Mouse (Mus musculus): ENCODE results near the gene A3galt2. TPM values are rescaled to one million over a fixed set of nuclear protein-coding genes. Genes with fewer than 3 reads are reported as not detected.
A peak's percentile ranks its signal among the peaks of the same experiment; 100 is the strongest.

Gene A3galt2
- total RNA-seq, 1 experiment from 2014 or later = not detected

- ATAC-seq (replicated peaks in 1 of 2; ENCODE audit: insufficient read depth in 1 of 2, low FRiP score in 2 of 2, low TSS enrichment in 1 of 2, low read depth in 1 of 2, poor library complexity in 2 of 2, severe bottlenecking in 2 of 2) = no peak
These were observed 31.7 kb upstream of the A3galt2 start for GRCm38 (mm10) chr4:128723431-128723830.

- no peak for ATAC-seq (replicated peaks in 1 of 2; ENCODE audit: insufficient read depth in 1 of 2, low FRiP score in 2 of 2, low TSS enrichment in 1 of 2, low read depth in 1 of 2, poor library complexity in 2 of 2, severe bottlenecking in 2 of 2)
These were observed 31.1 kb upstream of the A3galt2 start for GRCm38 (mm10) chr4:128724059-128724458.

GRCm38 (mm10) chr4:128727019-128727720 is 28.0 kb upstream of the A3galt2 start:
- ATAC-seq (replicated peaks in 1 of 2; ENCODE audit: insufficient read depth in 1 of 2, low FRiP score in 2 of 2, low TSS enrichment in 1 of 2, low read depth in 1 of 2, poor library complexity in 2 of 2, severe bottlenecking in 2 of 2) = peak; percentile 33 to 51

GRCm38 (mm10) chr4:128727721-128728430 is 27.3 kb upstream of the A3galt2 start:
- no peak; a peak in 1 of 4 replicates for ATAC-seq (replicated peaks in 1 of 2; ENCODE audit: insufficient read depth in 1 of 2, low FRiP score in 2 of 2, low TSS enrichment in 1 of 2, low read depth in 1 of 2, poor library complexity in 2 of 2, severe bottlenecking in 2 of 2)

- ATAC-seq (replicated peaks in 1 of 2; ENCODE audit: insufficient read depth in 1 of 2, low FRiP score in 2 of 2, low TSS enrichment in 1 of 2, low read depth in 1 of 2, poor library complexity in 2 of 2, severe bottlenecking in 2 of 2) = peak in 1 of 2 experiments; percentile 46; a peak in 1 of 4 replicates
These were observed 26.7 kb upstream of the A3galt2 start for GRCm38 (mm10) chr4:128728431-128728851.

- no peak for ATAC-seq (replicated peaks in 1 of 2; ENCODE audit: insufficient read depth in 1 of 2, low FRiP score in 2 of 2, low TSS enrichment in 1 of 2, low read depth in 1 of 2, poor library complexity in 2 of 2, severe bottlenecking in 2 of 2)
These were observed 26.0 kb upstream of the A3galt2 start for GRCm38 (mm10) chr4:128729033-128729708.

- no peak for ATAC-seq (replicated peaks in 1 of 2; ENCODE audit: insufficient read depth in 1 of 2, low FRiP score in 2 of 2, low TSS enrichment in 1 of 2, low read depth in 1 of 2, poor library complexity in 2 of 2, severe bottlenecking in 2 of 2)
These were observed 25.5 kb upstream of the A3galt2 start for GRCm38 (mm10) chr4:128729709-128730037.

GRCm38 (mm10) chr4:128730271-128730670 is 24.9 kb upstream of the A3galt2 start:
- no peak for ATAC-seq (replicated peaks in 1 of 2; ENCODE audit: insufficient read depth in 1 of 2, low FRiP score in 2 of 2, low TSS enrichment in 1 of 2, low read depth in 1 of 2, poor library complexity in 2 of 2, severe bottlenecking in 2 of 2)

GRCm38 (mm10) chr4:128732794-128733193 is 22.4 kb upstream of the A3galt2 start:
- no peak for ATAC-seq (replicated peaks in 1 of 2; ENCODE audit: insufficient read depth in 1 of 2, low FRiP score in 2 of 2, low TSS enrichment in 1 of 2, low read depth in 1 of 2, poor library complexity in 2 of 2, severe bottlenecking in 2 of 2)

GRCm38 (mm10) chr4:128733496-128733895 is 21.7 kb upstream of the A3galt2 start:
- peak; percentile 39 to 52 for ATAC-seq (replicated peaks in 1 of 2; ENCODE audit: insufficient read depth in 1 of 2, low FRiP score in 2 of 2, low TSS enrichment in 1 of 2, low read depth in 1 of 2, poor library complexity in 2 of 2, severe bottlenecking in 2 of 2)

- ATAC-seq (replicated peaks in 1 of 2; ENCODE audit: insufficient read depth in 1 of 2, low FRiP score in 2 of 2, low TSS enrichment in 1 of 2, low read depth in 1 of 2, poor library complexity in 2 of 2, severe bottlenecking in 2 of 2) = no peak
These were observed 20.9 kb upstream of the A3galt2 start for GRCm38 (mm10) chr4:128734217-128734616.

GRCm38 (mm10) chr4:128734721-128735671 is 20.2 kb upstream of the A3galt2 start:
- ATAC-seq (replicated peaks in 1 of 2; ENCODE audit: insufficient read depth in 1 of 2, low FRiP score in 2 of 2, low TSS enrichment in 1 of 2, low read depth in 1 of 2, poor library complexity in 2 of 2, severe bottlenecking in 2 of 2) = peak; percentile 59 to 60; a peak in 3 of 4 replicates

- no peak for ATAC-seq (replicated peaks in 1 of 2; ENCODE audit: insufficient read depth in 1 of 2, low FRiP score in 2 of 2, low TSS enrichment in 1 of 2, low read depth in 1 of 2, poor library complexity in 2 of 2, severe bottlenecking in 2 of 2)
These were observed 18.0 kb upstream of the A3galt2 start for GRCm38 (mm10) chr4:128737137-128737589.

GRCm38 (mm10) chr4:128737825-128738610 is 17.1 kb upstream of the A3galt2 start:
- ATAC-seq (replicated peaks in 1 of 2; ENCODE audit: insufficient read depth in 1 of 2, low FRiP score in 2 of 2, low TSS enrichment in 1 of 2, low read depth in 1 of 2, poor library complexity in 2 of 2, severe bottlenecking in 2 of 2) = no peak

GRCm38 (mm10) chr4:128740878-128741277 is 14.3 kb upstream of the A3galt2 start:
- ATAC-seq (replicated peaks in 1 of 2; ENCODE audit: insufficient read depth in 1 of 2, low FRiP score in 2 of 2, low TSS enrichment in 1 of 2, low read depth in 1 of 2, poor library complexity in 2 of 2, severe bottlenecking in 2 of 2) = no peak

- ATAC-seq (replicated peaks in 1 of 2; ENCODE audit: insufficient read depth in 1 of 2, low FRiP score in 2 of 2, low TSS enrichment in 1 of 2, low read depth in 1 of 2, poor library complexity in 2 of 2, severe bottlenecking in 2 of 2) = no peak
These were observed 13.3 kb upstream of the A3galt2 start for GRCm38 (mm10) chr4:128741906-128742305.
